Mouse (Mus musculus) right cerebral cortex, postnatal 10 days (tissue): Measurements from ENCODE around the gene Mllt1.
A peak's percentile ranks its signal among the peaks of the same experiment; 100 is the strongest.
"Not testable (repeated sequence)": the region's sequence is repeated elsewhere in the genome, so short reads cannot be mapped to it uniquely, and the experiment has no call there.

Experiments used
- DNase-seq, 2 experiments: peaks; one replicate each; pipeline ENCODE4 v3.0.0; 2021; ENCODE audit warnings: low spot score in 2 of 2

The Mllt1 gene

DNA sequence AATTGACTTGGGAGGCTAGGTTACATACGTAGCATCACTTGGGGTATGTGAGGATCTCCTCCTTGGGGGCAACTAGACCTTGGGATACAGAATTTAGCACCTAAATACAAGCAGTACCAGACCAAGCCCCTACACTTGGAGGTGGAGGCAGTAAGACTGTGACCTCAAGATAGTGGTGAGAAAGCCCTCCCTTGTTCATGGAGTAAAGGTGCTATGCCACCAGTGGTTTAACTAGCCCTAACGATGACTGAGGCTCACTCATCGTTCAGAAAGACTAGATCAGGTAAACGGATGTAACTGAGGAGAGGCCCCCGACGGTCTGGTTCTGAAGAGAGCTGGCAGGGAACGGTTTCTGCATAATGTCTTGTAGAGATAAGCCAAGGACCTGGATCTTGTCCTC, 1.5 kb upstream of the Mllt1 start:
- DNase-seq = no peak

DNA sequence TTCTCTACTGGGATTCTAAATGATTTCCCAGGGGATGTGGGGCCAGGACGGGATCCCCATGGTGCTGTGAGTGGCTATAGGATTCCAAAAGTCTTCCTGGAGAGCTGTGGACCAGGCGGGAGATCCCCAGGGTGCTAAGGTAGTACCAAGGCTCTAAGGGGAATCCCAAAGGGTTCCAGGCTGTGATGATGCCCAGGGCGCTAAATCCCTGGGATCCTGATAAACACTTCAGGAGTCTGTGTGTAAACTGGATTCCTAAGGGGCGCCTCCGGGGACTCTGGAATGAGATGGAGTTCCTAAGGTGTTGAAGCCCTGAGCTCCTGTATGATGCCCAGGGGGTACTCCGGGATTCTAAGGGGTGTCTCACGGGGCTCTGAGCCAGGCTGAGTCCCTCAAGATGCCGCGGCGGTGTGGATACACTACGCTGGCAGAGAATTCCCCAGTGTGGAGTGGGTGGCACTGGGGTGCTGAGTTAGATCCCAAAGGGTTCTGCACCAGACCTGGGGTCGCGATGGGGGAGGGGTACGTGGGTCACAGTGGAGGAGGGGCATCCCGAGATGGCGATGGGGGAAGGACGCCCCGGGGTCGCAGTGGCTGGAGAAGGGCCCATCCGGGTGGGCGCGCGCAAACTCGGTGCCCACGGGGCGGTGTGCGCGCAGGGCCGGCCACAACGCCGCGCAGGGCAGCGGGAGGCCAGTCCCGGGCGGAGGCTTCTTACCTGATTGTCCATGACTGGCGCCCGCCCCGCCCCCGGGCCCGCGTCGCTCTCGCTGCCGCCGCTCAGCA, 477 bp downstream of the Mllt1 start:
- peak; percentile 59 to 62 for DNase-seq

DNA sequence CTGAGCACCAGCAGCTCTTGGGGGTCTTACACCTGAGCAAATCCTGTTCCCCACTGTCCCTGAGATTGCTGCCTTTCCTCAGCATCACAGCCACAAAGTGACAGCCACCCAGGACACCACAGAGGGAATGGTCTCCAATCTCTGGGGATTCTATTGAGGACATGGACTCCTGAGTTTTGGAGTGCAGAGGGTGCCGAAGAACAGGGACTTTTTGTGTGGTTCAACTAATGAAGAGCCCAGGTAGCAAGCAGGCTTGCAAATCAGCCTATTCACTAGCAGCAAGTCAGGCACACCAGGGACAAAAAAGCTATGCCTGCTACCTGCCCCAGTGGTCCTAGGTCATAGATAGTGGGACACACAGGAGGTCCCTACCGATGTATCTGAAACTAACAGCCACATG, 1.8 kb downstream of the Mllt1 start:
- peak in 1 of 2 experiments; percentile 20 for DNase-seq

- peak in 1 of 2 experiments; percentile 18 for DNase-seq
Measured at GRCm38 (mm10) chr17:56930026-56930425, 5.2 kb downstream of the Mllt1 start.

DNA sequence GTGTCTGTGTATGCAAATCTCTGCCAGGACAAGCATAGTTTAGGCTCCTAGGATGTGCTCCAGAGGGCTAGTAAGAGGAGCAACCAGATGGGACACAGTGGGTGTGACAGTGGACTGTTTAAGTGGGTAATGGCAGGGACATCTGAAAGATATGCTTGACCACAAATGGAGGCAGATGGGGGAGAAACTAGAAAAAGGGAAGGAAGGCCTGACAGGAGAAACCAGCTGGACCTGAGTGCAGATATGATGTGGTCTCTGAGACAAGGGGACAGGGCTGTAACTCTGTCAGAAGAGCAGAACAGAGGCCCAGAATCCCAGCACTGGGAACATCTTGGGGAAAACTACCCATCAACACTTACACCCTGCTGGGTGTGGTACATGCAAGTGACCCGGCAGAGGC, 5.7 kb downstream of the Mllt1 start:
- no peak for DNase-seq

- no peak for DNase-seq
Measured at GRCm38 (mm10) chr17:56929101-56929500, 6.1 kb downstream of the Mllt1 start.

- DNase-seq = no peak
Measured at GRCm38 (mm10) chr17:56925998-56926397, 9.2 kb downstream of the Mllt1 start.

- DNase-seq = no peak
Measured at GRCm38 (mm10) chr17:56919725-56920124, 15.5 kb downstream of the Mllt1 start.

DNA sequence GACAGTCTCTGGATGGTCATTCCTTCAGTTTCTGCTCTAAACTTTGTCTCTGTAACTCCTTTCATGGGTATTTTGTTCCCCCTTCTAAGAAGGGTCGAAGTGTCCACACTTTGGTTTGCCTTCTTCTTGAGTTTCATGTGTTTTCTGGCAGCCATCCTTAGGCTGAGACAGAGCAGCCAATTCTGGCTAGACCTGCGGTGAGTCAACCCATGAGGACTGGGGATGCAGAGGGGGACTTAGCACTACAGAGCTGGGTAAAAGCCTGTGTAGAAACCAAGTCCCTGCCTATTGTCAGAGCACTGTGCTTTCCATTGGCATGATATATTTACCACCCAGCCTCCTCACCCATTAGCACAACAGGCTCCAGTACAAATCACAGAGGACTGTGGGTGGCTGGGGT, 18.0 kb downstream of the Mllt1 start:
- no peak for DNase-seq

GRCm38 (mm10) chr17:56913444-56913843, 21.8 kb downstream of the Mllt1 start:
- DNase-seq = no peak

- no peak for DNase-seq
Measured at GRCm38 (mm10) chr17:56913023-56913422, 22.2 kb downstream of the Mllt1 start.

DNA sequence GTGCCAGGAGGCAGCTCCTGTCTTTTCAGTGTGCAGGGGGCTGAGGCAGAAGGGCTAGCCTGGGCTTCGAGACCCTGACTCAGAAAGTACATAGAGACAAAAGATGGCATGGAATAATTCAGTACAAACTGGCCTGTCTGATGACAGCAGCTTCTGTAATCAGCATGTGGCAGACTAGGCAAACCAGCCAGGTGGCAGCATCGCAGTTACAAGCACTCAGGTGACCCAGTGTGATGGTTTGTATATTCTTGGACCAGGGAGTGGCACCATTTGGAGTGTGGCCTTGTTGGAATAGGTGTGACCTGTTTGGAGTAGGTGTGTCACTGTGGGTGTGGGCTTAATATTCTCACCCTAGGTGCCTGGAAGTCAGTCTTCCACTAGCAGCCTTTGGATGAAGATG, 25.5 kb downstream of the Mllt1 start:
- DNase-seq = not testable (repeated sequence)

DNA sequence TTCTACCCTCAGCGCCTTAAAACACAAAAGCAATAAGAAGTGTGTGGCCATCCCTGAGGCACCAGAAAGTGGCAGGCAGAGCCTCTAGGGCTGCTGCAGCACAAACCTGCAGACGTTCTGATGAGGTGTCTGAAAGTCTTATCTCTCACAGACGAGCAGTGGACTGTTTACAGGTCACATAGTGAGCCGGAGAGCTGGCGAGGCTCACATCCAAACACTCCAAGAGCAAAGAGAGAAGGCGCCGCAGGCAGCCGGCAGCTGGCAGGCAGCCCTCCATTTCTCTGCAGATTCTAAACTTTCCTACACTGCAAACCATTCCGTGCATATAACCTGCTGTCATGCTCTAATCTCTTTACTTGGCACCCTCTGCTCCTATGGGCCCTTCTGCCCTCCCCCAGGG, 27.3 kb downstream of the Mllt1 start:
- DNase-seq = no peak

DNA sequence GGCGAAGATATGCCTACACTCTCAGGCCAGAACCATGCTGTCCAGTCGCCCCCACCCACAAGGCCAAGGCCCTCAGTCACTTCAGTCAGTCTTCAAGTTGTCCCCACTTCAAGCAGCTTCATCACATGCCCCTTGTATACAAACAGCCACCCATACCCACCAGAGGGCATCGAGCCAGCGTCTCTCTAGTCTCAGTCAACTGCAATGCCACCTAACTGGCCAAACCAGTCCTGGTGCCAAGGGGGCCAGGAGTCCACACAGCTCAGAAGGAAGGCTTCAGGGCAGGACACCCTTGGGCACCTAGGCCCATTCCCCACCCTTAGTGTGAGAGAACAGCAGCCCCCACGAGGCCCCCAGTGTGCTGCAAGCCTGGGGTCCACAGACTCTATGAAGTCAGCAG, 28.1 kb downstream of the Mllt1 start:
- DNase-seq = no peak

DNA sequence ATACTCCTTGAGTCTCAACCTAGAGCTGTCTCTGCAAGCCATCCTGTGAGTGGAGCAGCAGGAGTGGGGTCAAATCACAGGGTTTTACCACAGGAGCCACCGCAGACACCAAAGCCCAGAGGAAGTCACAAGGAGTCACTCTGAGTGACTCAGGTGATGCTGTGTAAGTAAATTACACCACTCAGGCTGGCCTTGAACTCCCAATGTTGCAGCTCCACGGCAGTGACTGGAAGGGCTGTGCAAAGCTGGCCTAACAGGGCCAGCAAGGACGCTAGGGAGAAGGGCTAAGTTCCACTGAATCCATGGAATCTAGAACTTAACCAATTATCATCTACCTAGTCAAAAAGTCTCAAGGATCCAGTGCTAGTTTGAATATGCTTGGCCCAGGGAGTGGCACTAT, 29.0 kb downstream of the Mllt1 start:
- DNase-seq = no peak

GRCm38 (mm10) chr17:56902698-56903097, 32.5 kb downstream of the Mllt1 start:
- no peak for DNase-seq

DNA sequence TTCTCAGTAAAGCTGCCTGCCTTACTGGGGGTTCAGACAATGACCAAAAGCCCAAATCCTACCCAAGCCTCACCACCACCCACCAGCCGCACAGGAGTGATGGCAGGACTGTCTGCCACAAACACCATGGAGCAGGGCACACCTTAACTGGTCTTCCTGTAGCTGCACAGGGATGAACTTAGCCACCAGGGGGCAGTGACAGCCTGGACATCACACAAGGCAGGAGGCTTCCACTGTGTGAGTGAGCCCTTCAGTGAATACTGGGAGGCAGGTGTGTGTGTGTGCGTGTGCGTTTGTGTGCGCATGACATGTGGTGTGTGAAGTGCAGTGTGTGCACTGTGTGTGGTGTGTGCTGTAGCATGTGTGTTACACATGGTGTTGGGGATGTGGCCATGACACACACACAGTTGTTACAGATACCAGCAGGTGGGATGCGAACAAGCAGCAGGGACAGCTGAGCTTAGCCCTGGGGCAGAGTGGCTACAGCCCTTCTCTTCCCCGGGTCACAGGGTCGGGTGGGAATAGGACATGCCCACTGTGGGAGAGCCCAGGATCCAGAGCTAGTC, 37.5 kb downstream of the Mllt1 start:
- peak; percentile 86 to 87 for DNase-seq

DNA sequence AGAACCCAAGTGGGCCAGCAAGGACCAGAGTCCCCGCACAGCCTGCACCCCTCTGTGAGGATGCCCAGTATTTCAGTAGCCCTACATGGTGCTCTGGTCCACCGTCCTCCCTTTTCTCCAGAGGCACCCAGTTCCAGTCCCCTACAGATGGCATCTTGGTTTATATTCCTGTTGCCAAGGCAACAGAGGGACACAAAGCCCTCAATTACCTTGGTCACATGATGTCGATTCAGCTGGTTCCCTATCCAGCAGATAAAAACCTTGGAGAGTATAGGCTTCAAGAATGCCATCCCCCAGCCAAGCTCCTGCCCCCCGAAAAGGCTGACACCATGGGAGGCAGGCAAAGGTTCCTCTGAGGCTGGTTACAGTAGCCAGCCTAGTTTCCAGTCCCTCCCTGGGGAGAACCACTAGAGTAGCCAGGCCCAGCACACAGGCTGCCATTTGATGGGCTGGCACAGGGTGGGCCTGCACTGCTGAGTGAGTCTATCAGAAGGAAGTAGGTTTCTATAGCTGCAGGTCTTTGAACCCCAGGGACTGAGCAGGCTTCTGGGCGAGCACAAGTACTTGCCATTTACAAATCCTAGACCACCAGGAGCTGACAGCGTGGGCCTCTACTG, 38.6 kb downstream of the Mllt1 start:
- DNase-seq = peak; percentile 57 to 76

- no peak for DNase-seq
Measured at GRCm38 (mm10) chr17:56895368-56895918, 39.8 kb downstream of the Mllt1 start.

- DNase-seq = no peak
Measured at GRCm38 (mm10) chr17:56890018-56890417, 45.2 kb downstream of the Mllt1 start.

DNA sequence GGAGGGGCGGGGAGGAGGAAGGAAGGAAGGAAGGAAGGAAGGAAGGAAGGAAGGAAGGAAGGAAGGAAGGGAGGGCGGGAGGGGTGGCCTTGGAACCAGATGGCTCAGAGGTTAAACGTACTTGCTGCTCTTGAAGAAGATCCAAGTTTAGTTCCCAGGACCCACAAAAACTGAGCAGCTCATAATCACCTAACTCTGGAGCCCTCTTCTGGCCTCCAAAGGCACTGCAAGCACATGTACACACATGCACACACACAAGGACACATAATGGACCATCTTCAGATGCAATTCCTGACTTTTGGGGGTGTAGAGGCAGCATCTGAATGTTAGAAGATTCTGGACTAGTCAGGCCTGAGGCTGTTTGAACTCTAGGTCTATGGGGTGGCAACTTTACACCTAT, 47.2 kb downstream of the Mllt1 start:
- no peak for DNase-seq

GRCm38 (mm10) chr17:56884809-56885208, 50.4 kb downstream of the Mllt1 start:
- DNase-seq = no peak

- DNase-seq = no peak
Measured at GRCm38 (mm10) chr17:56884331-56884730, 50.9 kb downstream of the Mllt1 start.
